Mouse (Mus musculus) midbrain, postnatal 0 days (tissue): ENCODE measurements around the gene 1700001J03Rik. TPM values are rescaled to one million over a fixed set of nuclear protein-coding genes. Genes with fewer than 3 reads are reported as not detected.

Experiments used
- ATAC-seq: fragments of 200-750 bp; cut with Nextera tagmentation; 2 replicates; pipeline ENCODE4 v1.8.0; 2017; ENCODE audit warnings: moderate number of reproducible peaks, mild to moderate bottlenecking, moderate TSS enrichment, moderate library complexity; ENCODE audit not compliant: low FRiP score
- DNase-seq: peaks from one replicate; pipeline ENCODE4 v3.0.0-alpha.2; 2015; ENCODE audit warnings: low spot score
- H3K27ac ChIP-seq: fragments of 300-500 bp; sonication (generic); 2 replicates; pipeline ENCODE4 v1.5.1; 2014; ENCODE audit warnings: low read depth, mild to moderate bottlenecking, low read length, mixed read lengths
- H3K27me3 ChIP-seq: fragments of 300-500 bp; sonication (generic); 2 replicates; pipeline ENCODE4 v1.6.1; 2014; ENCODE audit warnings: low read length, control low read depth, mixed read lengths; ENCODE audit not compliant: insufficient read depth
- H3K36me3 ChIP-seq: fragments of 300-500 bp; sonication (generic); 2 replicates; pipeline ENCODE4 v1.6.1; 2014; ENCODE audit warnings: low read length, control low read depth, mixed read lengths; ENCODE audit not compliant: insufficient read depth
- H3K4me1 ChIP-seq: fragments of 300-500 bp; sonication (generic); 2 replicates; pipeline ENCODE4 v1.6.1; 2014; ENCODE audit warnings: mild to moderate bottlenecking, control low read depth, antibody characterized with exemption, low read length, mixed read lengths; ENCODE audit not compliant: insufficient read depth
- H3K4me2 ChIP-seq: fragments of 300-500 bp; sonication (generic); 2 replicates; pipeline ENCODE4 v1.6.1; 2014; ENCODE audit warnings: low read depth, mild to moderate bottlenecking, low read length, mixed read lengths; ENCODE audit not compliant: poor library complexity, severe bottlenecking
- H3K4me3 ChIP-seq: fragments of 300-500 bp; sonication (generic); 2 replicates; pipeline ENCODE4 v1.5.1; 2014; ENCODE audit warnings: low read depth, mild to moderate bottlenecking, low read length, moderate library complexity
- H3K9ac ChIP-seq: fragments of 300-500 bp; sonication (generic); replicated peaks from 2 replicates; pipeline ENCODE4 v1.6.1; 2014; ENCODE audit warnings: mild to moderate bottlenecking, low read length, moderate library complexity, mixed read lengths; ENCODE audit not compliant: poor library complexity, severe bottlenecking
- H3K9me3 ChIP-seq: fragments of 300-500 bp; sonication (generic); 2 replicates; pipeline ENCODE4 v1.6.1; 2016; ENCODE audit warnings: low read length, control low read depth
- CTCF ChIP-seq: IDR thresholded peaks from 2 replicates; pipeline ENCODE4 v1.5.1; 2016; ENCODE audit warnings: antibody characterized with exemption, mild to moderate bottlenecking
- WGBS: fragments of 180-500 bp; shearing (Covaris S2); extraction: QIAGEN DNeasy Blood & Tissue Kit; methylation state at CpG from one replicate; pipeline ENCODE4 v1.1.7; 2014; 5-methylcytosine and 5-hydroxymethylcytosine counted together
- polyA plus RNA-seq: library from polyadenylated mRNA; unstranded; fragments of >200 nt; fragmentation: Nextera tagmentation; extraction: Ambion mirVana; gene quantifications from 2 replicates; pipeline ENCODE4 v1.2.1, GENCODE M21; 2015
- total RNA-seq: library from RNA; depleted of rRNA; stranded (reverse); fragments of >200 nt; gene quantifications from 2 replicates; pipeline ENCODE4 v1.2.3, GENCODE M21; 2014

1700001J03Rik gene
- total and polyA plus RNA-seq, 2 experiments from 2014 or later, result 0.27 TPM; not detected in 1

GRCm38 (mm10) chr5:146229869-146230650 is 45.0 kb upstream of the 1700001J03Rik start:
- Histone ChIP-seq H3K4me3 (peak overlapping the region; percentile 76), H3K36me3 (no peaks in the 10 kb centered on the region), H3K4me1 (no peaks in the 10 kb centered on the region; the same call in 1 of the 2 replicates), H3K9me3 (no peaks in the 10 kb centered on the region), H3K4me2 (peak overlapping the region; percentile 83), H3K27me3 (no peaks in the 10 kb centered on the region), H3K9ac (peak overlapping the region; percentile 70), H3K27ac (peak overlapping the region; percentile 85; the same call in 1 of the 2 replicates)
- ATAC-seq (peak; percentile 2; the same call in 1 of the 2 replicates), DNase-seq (no peak)
- 58% methylated on average over 17 of the region's 17 CpGs for WGBS
- TF ChIP-seq CTCF, result no peak

- no peak for TF ChIP-seq CTCF
- H3K9ac ChIP-seq, result no peak overlapping the region
- no peaks in the 10 kb centered on the region for H3K9me3 ChIP-seq
- ATAC-seq (no peak), DNase-seq (no peak)
- no peaks in the 10 kb centered on the region for H3K36me3 ChIP-seq
- H3K27me3 ChIP-seq, result no peaks in the 10 kb centered on the region
- no peak overlapping the region for H3K27ac ChIP-seq
- no peak overlapping the region for H3K4me3 ChIP-seq
- H3K4me1 ChIP-seq, result no peaks in the 10 kb centered on the region; the same call in 1 of the 2 replicates
- no peak overlapping the region for H3K4me2 ChIP-seq
- WGBS, result 88% methylated on average over 8 of the region's 8 CpGs
Observed at GRCm38 (mm10) chr5:146227496-146227895, 42.4 kb upstream of the 1700001J03Rik start.

- Histone ChIP-seq H3K4me1 (peaks cover 3% of the 10 kb centered on the region), H3K9me3 (no peaks in the 10 kb centered on the region), H3K4me3 (no peak overlapping the region), H3K9ac (no peak overlapping the region), H3K36me3 (no peaks in the 10 kb centered on the region), H3K4me2 (no peak overlapping the region), H3K27ac (no peak overlapping the region), H3K27me3 (no peaks in the 10 kb centered on the region)
- ATAC-seq (no peak), DNase-seq (no peak)
- TF ChIP-seq CTCF, result no peak
- 88% methylated on average over 5 of the region's 5 CpGs for WGBS
Observed at GRCm38 (mm10) chr5:146223786-146224185, 38.7 kb upstream of the 1700001J03Rik start.

- no peak for TF ChIP-seq CTCF
- Histone ChIP-seq H3K27me3 (no peaks in the 10 kb centered on the region), H3K9me3 (no peaks in the 10 kb centered on the region), H3K4me1 (peaks cover 3% of the 10 kb centered on the region), H3K36me3 (peaks cover 6% of the 10 kb centered on the region; the same call in 1 of the 2 replicates), H3K9ac (peak overlapping the region; percentile 90), H3K4me2 (peak overlapping the region; percentile 59), H3K27ac (peak overlapping the region; percentile 99), H3K4me3 (peak overlapping the region; percentile 70)
- DNase-seq (no peak), ATAC-seq (no peak)
- 23% methylated on average over 6 of the region's 6 CpGs for WGBS
Observed at GRCm38 (mm10) chr5:146221722-146222121, 36.6 kb upstream of the 1700001J03Rik start.

GRCm38 (mm10) chr5:146220879-146221714 is 36.0 kb upstream of the 1700001J03Rik start, which contains the start of gene Rnf6:
Rnf6 (minus strand) TSS chr5:146221555.
- H3K27me3 ChIP-seq, result no peaks in the 10 kb centered on the region
- H3K9me3 ChIP-seq, result no peaks in the 10 kb centered on the region
- peak; percentile 100 for ATAC-seq
- peak within 1 kb of the TSS; percentile 90 for H3K9ac ChIP-seq
- WGBS, result 1% methylated on average over 63 of the region's 67 CpGs
- peak within 1 kb of the TSS; percentile 66 for H3K4me2 ChIP-seq
- peak; percentile 98 for DNase-seq
- peak; percentile 55 for TF ChIP-seq CTCF
- peaks cover 3% of the 10 kb centered on the region for H3K4me1 ChIP-seq
- H3K27ac ChIP-seq, result peak within 1 kb of the TSS; percentile 99
- H3K4me3 ChIP-seq, result peak within 1 kb of the TSS; percentile 70
- H3K36me3 ChIP-seq, result peaks cover 7% of the 10 kb centered on the region; the same call in 1 of the 2 replicates
